Mouse (Mus musculus) limb, embryonic 15.5 days (tissue): ENCODE data around the gene Heph. TPM values are rescaled to one million over a fixed set of nuclear protein-coding genes. Genes with fewer than 3 reads are reported as not detected.
"Not testable (repeated sequence)": the region's sequence is repeated elsewhere in the genome, so short reads cannot be mapped to it uniquely, and the experiment has no call there.

ENCODE experiments used
- ATAC-seq: fragments of 200-750 bp; cut with Nextera tagmentation; 2 replicates; pipeline ENCODE4 v1.8.0; 2017; ENCODE audit warnings: low read depth, moderate TSS enrichment; ENCODE audit not compliant: insufficient number of reproducible peaks, low FRiP score, low TSS enrichment
- H3K27ac ChIP-seq: fragments of 300-500 bp; sonication (generic); 2 replicates; pipeline ENCODE4 v1.5.1; 2015; ENCODE audit warnings: moderate library complexity, mild to moderate bottlenecking, inconsistent platforms
- H3K27me3 ChIP-seq: fragments of 300-500 bp; sonication (generic); 2 replicates; pipeline ENCODE4 v1.6.1; 2015; ENCODE audit warnings: inconsistent platforms
- H3K36me3 ChIP-seq: fragments of 300-500 bp; sonication (generic); 2 replicates; pipeline ENCODE4 v1.6.1; 2015; ENCODE audit warnings: inconsistent platforms
- H3K4me1 ChIP-seq: fragments of 300-500 bp; sonication (generic); 2 replicates; pipeline ENCODE4 v1.6.1; 2015; ENCODE audit warnings: inconsistent platforms
- H3K4me2 ChIP-seq: fragments of 300-500 bp; sonication (generic); 2 replicates; pipeline ENCODE4 v1.6.1; 2015; ENCODE audit warnings: mild to moderate bottlenecking, inconsistent platforms
- H3K4me3 ChIP-seq: fragments of 300-500 bp; sonication (generic); 2 replicates; pipeline ENCODE4 v1.5.1; 2015; ENCODE audit warnings: mild to moderate bottlenecking, inconsistent platforms
- H3K9ac ChIP-seq: fragments of 300-500 bp; sonication (generic); 2 replicates; pipeline ENCODE4 v1.6.1; 2015; ENCODE audit warnings: inconsistent platforms
- H3K9me3 ChIP-seq: fragments of 300-500 bp; sonication (generic); 2 replicates; pipeline ENCODE4 v1.6.1; 2016; ENCODE audit warnings: inconsistent platforms
- WGBS: fragments of 180-500 bp; shearing (Covaris S2); methylation state at CpG from one replicate; pipeline ENCODE4 v1.1.7; 2015; 5-methylcytosine and 5-hydroxymethylcytosine counted together
- polyA plus RNA-seq: library from polyadenylated mRNA; unstranded; fragments of >200 nt; fragmentation: Nextera tagmentation; extraction: Ambion mirVana; gene quantifications from 2 replicates; pipeline ENCODE4 v1.2.1, GENCODE M21; 2015

Gene Heph
- 17.0 and 19.4 TPM in 2 replicates for polyA plus RNA-seq

- no peaks in the 10 kb centered on the region for H3K4me1 ChIP-seq
- peak within 1 kb of the TSS; percentile 14; the same call in 1 of the 2 replicates for H3K4me2 ChIP-seq
- no peak within 1 kb of the TSS for H3K9ac ChIP-seq
- H3K27ac ChIP-seq = no peak within 1 kb of the TSS
- peak within 1 kb of the TSS; percentile 34 for H3K4me3 ChIP-seq
- no peaks in the 10 kb centered on the region for H3K9me3 ChIP-seq
- no peaks in the 10 kb centered on the region for H3K36me3 ChIP-seq
- 37% methylated on average over 2 of the region's 2 CpGs for WGBS
- no peak for ATAC-seq
- no peaks in the 10 kb centered on the region for H3K27me3 ChIP-seq
Observed at GRCm38 (mm10) chrX:96455149-96455548, at the start of gene Heph. Gene Heph (plus strand): TSS chrX:96455359.

GRCm38 (mm10) chrX:96415351-96415750, 39.8 kb upstream of the Heph start:
- not testable (repeated sequence) for ATAC-seq, H3K4me2 ChIP-seq, H3K27ac ChIP-seq, H3K36me3 ChIP-seq, H3K9me3 ChIP-seq, H3K4me1 ChIP-seq, H3K9ac ChIP-seq, H3K27me3 ChIP-seq, H3K4me3 ChIP-seq
- 70% methylated on average over 4 of the region's 4 CpGs for WGBS

- Histone ChIP-seq H3K4me3 (no peak overlapping the region), H3K36me3 (no peaks in the 10 kb centered on the region), H3K27ac (no peak overlapping the region), H3K27me3 (no peaks in the 10 kb centered on the region), H3K4me1 (no peaks in the 10 kb centered on the region), H3K9me3 (no peaks in the 10 kb centered on the region), H3K4me2 (no peak overlapping the region), H3K9ac (no peak overlapping the region)
- WGBS = 90% methylated on average over 1 of the region's 1 CpGs
- no peak for ATAC-seq
Observed at GRCm38 (mm10) chrX:96416970-96417369, 38.2 kb upstream of the Heph start.

GRCm38 (mm10) chrX:96417733-96418132, 37.4 kb upstream of the Heph start:
- 62% methylated on average over 1 of the region's 1 CpGs for WGBS
- ATAC-seq = no peak
- H3K9ac ChIP-seq = no peak overlapping the region
- H3K4me2 ChIP-seq = no peak overlapping the region
- no peaks in the 10 kb centered on the region for H3K9me3 ChIP-seq
- H3K36me3 ChIP-seq = no peaks in the 10 kb centered on the region
- no peak overlapping the region for H3K4me3 ChIP-seq
- no peaks in the 10 kb centered on the region for H3K27me3 ChIP-seq
- no peak overlapping the region for H3K27ac ChIP-seq
- no peaks in the 10 kb centered on the region for H3K4me1 ChIP-seq

- H3K4me1 ChIP-seq = no peaks in the 10 kb centered on the region
- no peaks in the 10 kb centered on the region for H3K27me3 ChIP-seq
- no peak overlapping the region for H3K4me2 ChIP-seq
- no peaks in the 10 kb centered on the region for H3K9me3 ChIP-seq
- H3K36me3 ChIP-seq = no peaks in the 10 kb centered on the region
- H3K27ac ChIP-seq = no peak overlapping the region
- no peak overlapping the region for H3K4me3 ChIP-seq
- no peak for ATAC-seq
- H3K9ac ChIP-seq = no peak overlapping the region
Observed at GRCm38 (mm10) chrX:96419383-96419782, 35.8 kb upstream of the Heph start.

- peak within 1 kb of the TSS; percentile 34 for H3K4me3 ChIP-seq
- H3K36me3 ChIP-seq = no peaks in the 10 kb centered on the region
- H3K9ac ChIP-seq = no peak within 1 kb of the TSS
- no peaks in the 10 kb centered on the region for H3K4me1 ChIP-seq
- WGBS = 23% methylated on average over 9 of the region's 9 CpGs
- no peak; the same call in 1 of the 2 replicates for ATAC-seq
- no peak within 1 kb of the TSS for H3K27ac ChIP-seq
- no peaks in the 10 kb centered on the region for H3K9me3 ChIP-seq
- H3K4me2 ChIP-seq = peak within 1 kb of the TSS; percentile 14; the same call in 1 of the 2 replicates
- no peaks in the 10 kb centered on the region for H3K27me3 ChIP-seq
Observed at GRCm38 (mm10) chrX:96456201-96456963, 1.2 kb downstream of the Heph start, which contains the start of gene Hsf3. Gene Hsf3 (minus strand): TSS chrX:96456294.

DNA sequence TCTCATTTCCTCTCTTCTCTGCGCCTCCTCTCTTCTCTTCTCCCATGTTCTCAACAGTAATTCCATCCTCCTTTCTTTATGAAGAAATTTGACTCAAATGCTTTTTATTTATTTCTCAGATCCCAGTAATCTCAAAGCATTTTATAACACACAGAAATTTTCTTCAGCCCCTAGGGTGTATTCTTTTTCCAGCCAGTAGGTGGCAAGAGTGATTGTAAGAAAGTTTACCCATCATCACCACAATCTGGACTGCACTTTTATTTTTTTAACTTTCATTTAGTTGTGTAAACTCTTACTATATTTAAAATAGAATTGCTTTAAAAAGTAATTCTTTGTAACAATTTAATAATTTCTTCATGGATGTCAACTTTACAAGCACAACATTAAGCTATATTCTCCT, 46.4 kb downstream of the Heph start:
- Histone ChIP-seq H3K9me3 (no peaks in the 10 kb centered on the region), H3K4me1 (no peaks in the 10 kb centered on the region), H3K9ac (no peak overlapping the region), H3K27ac (no peak overlapping the region), H3K4me2 (no peak overlapping the region), H3K4me3 (no peak overlapping the region), H3K27me3 (no peaks in the 10 kb centered on the region), H3K36me3 (no peaks in the 10 kb centered on the region)
- ATAC-seq = no peak
- 81% methylated on average over 1 of the region's 1 CpGs for WGBS

Other genes starting within 250 kb of the Heph start
- gene Vsig4, start 161.9 kb upstream of the Heph start, polyA plus RNA-seq = not detected in 2 replicates
- gene Hsf3, start 935 bp downstream of the Heph start, polyA plus RNA-seq = 0.10 and 0.34 TPM in 2 replicates